Mouse (Mus musculus) midbrain, embryonic 16.5 days (tissue): ENCODE data around the gene Asl. TPM values are rescaled to one million over a fixed set of nuclear protein-coding genes. Genes with fewer than 3 reads are reported as not detected.

ENCODE experiments used
- polyA plus RNA-seq: library from polyadenylated mRNA; unstranded; fragments of >200 nt; fragmentation: Nextera tagmentation; extraction: Ambion mirVana; gene quantifications from 2 replicates; pipeline ENCODE4 v1.2.1, GENCODE M21; 2015

The Asl gene
- polyA plus RNA-seq, 1 experiment from 2014 or later: 38.6 TPM

Other genes starting within 250 kb of the Asl start
- gene Psph, start 241.8 kb downstream of the Asl start, polyA plus RNA-seq: 31.1 TPM in 2 replicates
- gene Sumf2, start 182.3 kb downstream of the Asl start, polyA plus RNA-seq: 31.1 and 33.6 TPM in 2 replicates
- 602 and 639 TPM in 2 replicates for gene Chchd2, start 141.8 kb downstream of the Asl start, polyA plus RNA-seq
- gene Zbed5, start 133.5 kb downstream of the Asl start, polyA plus RNA-seq: 20.1 and 22.5 TPM in 2 replicates
- gene Phkg1, start 130.7 kb downstream of the Asl start, polyA plus RNA-seq: 0.85 and 0.95 TPM in 2 replicates
- 4.2 and 6.4 TPM in 2 replicates for gene Nupr1l, start 120.7 kb downstream of the Asl start, polyA plus RNA-seq
- 29.1 and 30.6 TPM in 2 replicates for gene Vkorc1l1, start 87.3 kb downstream of the Asl start, polyA plus RNA-seq
- gene Gusb, start 26.2 kb downstream of the Asl start, polyA plus RNA-seq: 30.3 and 31.5 TPM in 2 replicates
- gene Crcp, start within 50 bp of the Asl start, polyA plus RNA-seq: 85.6 and 86.8 TPM in 2 replicates
- 52.9 and 56.8 TPM in 2 replicates for gene Tpst1, start 44.1 kb upstream of the Asl start, polyA plus RNA-seq
- gene Kctd7, start 115.6 kb upstream of the Asl start, polyA plus RNA-seq: 20.2 and 21.4 TPM in 2 replicates
- gene Rabgef1, start 142.6 kb upstream of the Asl start, polyA plus RNA-seq: 46.7 and 48.7 TPM in 2 replicates
- gene Tmem248, start 187.8 kb upstream of the Asl start, polyA plus RNA-seq: 24.6 and 25.6 TPM in 2 replicates
- gene Sbds, start 226.3 kb upstream of the Asl start, polyA plus RNA-seq: 52.9 and 54.6 TPM in 2 replicates
- gene Tyw1, start 226.4 kb upstream of the Asl start, polyA plus RNA-seq: 20.2 and 23.0 TPM in 2 replicates